Mouse (Mus musculus): ENCODE measurements around the gene Olfr1402. TPM values are rescaled to one million over a fixed set of nuclear protein-coding genes. Genes with fewer than 3 reads are reported as not detected.

The Olfr1402 gene
- polyA plus RNA-seq (2017; shearing (Covaris generic)), result not detected

DNA sequence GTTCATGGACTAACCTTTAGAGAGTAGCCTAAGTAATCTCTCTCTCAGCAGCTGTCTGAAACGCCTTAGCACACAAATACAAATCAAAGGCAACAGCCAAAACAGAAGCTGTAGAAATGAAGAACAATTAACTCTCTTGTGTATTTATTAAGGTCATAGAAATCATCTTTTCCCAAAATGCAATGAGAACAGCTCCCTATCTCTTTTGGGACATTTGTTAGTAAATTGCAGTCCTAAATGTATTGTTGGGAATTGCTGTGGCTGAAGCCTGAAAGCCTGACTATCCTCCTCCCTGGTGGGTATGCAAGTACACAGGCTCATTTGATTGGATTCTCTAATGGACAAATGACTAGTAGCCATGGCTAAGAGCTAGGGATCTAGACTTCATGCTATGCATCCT lies at the start of gene Olfr1402:
Gene Olfr1402 (minus strand): TSS at position 101 of the 400 bp plus-strand sequence.
- no peak for ATAC-seq

DNA sequence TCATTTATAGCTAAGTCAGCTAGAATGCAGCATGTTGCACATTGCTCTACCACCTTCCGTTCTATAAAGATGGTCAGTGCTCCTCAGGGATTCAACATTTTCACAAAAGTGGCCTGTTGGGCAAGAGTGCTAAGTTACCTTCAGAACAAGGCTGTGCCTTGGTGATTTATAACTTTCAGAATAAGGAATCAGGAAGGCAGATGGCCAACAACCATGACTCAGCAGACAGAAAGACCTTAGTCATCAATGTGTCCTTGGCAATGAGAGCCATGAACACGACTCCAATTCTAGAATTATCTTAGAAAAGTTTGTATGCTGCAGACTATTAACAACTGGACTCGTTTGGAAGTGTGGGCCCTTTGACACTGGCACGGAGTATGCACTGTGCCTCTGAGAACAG lies 33.5 kb upstream of the Olfr1402 start:
- ATAC-seq, result no peak

DNA sequence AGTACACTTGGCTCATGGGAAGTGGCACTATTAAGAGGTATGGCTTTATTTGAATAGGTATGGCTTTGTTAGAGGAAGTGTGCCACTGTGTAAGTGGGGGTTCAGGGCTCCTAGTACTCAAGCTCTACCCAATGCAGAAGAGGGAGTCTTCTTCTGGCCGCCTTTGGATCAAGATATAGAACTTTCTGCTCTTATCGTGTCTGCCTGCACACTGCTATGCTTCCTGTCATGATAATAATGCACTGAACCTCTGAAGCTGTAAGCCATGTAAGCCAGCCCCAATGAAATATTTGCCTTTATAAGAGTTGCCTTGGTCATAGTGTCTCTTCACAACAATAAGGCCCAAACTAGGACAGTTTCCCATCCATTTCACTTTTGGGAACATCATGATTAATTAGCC lies 16.8 kb upstream of the Olfr1402 start:
- ATAC-seq, result no peak

DNA sequence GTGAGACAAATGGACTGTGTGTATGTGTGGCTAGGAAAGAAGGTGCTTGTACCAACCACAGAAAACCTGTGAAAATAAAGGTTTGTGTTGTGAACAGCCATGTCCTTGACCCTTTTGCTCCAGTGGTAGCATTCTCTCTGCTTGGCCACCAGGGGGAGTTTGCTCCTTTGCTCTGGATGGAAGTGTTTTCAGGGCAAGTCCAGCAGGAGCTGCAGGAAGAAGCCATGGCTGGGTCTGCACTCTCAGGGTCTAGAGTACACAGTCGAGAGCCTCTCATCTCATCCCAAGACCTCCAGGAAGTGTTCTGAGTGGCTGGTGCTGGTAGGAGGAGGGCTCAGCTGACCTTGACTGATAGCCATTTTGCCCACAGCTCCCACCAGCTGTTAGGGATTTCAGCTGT lies 27.5 kb downstream of the Olfr1402 start:
- no peak for ATAC-seq

GRCm38 (mm10) chr3:97393079-97393478 lies 28.7 kb downstream of the Olfr1402 start:
- ATAC-seq, result no peak

DNA sequence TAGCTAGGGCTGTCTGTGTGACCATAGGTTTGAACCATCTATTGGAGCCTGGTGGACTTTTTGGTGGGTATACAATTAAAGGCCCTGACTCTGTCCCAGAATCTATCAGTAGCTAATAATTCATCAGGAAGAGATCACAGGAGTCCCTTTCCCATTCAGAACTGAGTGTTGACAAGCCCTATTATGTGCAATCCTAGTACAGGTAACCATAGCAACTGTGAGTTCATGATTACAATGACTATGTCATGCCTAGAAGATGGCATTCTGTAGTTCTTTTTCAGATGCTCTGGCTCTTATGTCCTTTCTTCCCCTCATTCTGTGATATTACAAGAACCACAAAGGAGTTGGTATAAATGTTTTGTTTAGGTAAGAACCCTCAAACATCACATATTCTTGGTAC lies 51.4 kb downstream of the Olfr1402 start:
- no peak for ATAC-seq

- no peak for ATAC-seq
These were observed 58.3 kb downstream of the Olfr1402 start for GRCm38 (mm10) chr3:97363418-97364098.

DNA sequence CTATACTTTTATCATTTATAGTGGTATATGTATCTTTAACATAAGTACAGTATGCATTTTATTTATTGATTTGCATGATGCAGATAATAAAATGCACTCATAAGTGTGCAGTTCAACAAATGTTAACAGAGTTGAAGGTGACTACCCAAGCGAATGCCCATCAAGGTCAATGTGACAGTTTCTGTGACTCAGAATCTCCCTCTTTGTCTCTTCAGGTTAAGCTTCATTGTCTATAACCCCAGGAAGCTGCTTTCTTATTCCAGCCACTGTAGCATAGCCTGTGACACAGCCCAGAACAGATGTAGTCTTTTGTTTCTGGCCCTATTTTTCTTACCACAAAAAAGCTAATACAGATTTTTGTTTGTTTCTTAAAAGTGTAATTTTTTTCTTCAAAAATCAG lies 63.4 kb downstream of the Olfr1402 start:
- no peak for ATAC-seq

Other genes with a start within 250 kb of the Olfr1402 start
- 1 to 10 TPM; 2.4 to 4.8 TPM for gene Bcl9, start 124.1 kb downstream of the Olfr1402 start, polyA plus RNA-seq (2017; shearing (Covaris generic))
- gene Chd1l, start 188.2 kb upstream of the Olfr1402 start, polyA plus RNA-seq (2017; shearing (Covaris generic)), result 10 to 100 TPM; 24.9 to 38.2 TPM
- 10 to 100 TPM; 13.4 to 14.9 TPM for gene Fmo5, start 206.8 kb upstream of the Olfr1402 start, polyA plus RNA-seq (2017; shearing (Covaris generic))
- gene Prkab2, start 236.2 kb upstream of the Olfr1402 start, polyA plus RNA-seq (2017; shearing (Covaris generic)), result 1 to 10 TPM; 2.5 to 2.9 TPM